Mouse (Mus musculus): ENCODE results near the gene Sept8.

Sept8 gene

DNA sequence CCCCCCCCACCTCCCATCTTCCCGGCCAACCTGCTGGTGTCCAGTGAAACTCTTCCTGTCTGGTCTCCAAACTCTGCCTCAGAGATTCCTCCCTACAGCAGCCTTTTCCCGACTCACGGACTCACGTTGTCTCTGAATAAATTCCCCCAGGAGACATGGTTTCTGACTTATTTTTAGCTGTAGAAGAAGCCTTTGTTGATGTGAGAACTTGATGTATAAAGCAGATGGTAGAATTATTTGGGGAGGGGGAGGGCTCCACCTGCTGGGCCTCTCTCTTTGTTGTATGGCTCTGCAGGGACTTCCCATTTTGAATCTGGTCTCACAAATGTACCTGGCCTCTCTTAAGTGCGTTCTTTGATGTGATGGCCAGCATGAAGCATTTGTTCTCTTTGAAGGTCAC, 8.7 kb upstream of the Sept8 start:
- ChIA-PET POLR2A (no interaction called here), CTCF (interaction anchor here in 1 of 4 experiments (0.6 kb wide), 2 partner anchors 13 to 1938 kb away, joined by 3 to 4 read pairs; no protein-coding TSS in a partner anchor)

DNA sequence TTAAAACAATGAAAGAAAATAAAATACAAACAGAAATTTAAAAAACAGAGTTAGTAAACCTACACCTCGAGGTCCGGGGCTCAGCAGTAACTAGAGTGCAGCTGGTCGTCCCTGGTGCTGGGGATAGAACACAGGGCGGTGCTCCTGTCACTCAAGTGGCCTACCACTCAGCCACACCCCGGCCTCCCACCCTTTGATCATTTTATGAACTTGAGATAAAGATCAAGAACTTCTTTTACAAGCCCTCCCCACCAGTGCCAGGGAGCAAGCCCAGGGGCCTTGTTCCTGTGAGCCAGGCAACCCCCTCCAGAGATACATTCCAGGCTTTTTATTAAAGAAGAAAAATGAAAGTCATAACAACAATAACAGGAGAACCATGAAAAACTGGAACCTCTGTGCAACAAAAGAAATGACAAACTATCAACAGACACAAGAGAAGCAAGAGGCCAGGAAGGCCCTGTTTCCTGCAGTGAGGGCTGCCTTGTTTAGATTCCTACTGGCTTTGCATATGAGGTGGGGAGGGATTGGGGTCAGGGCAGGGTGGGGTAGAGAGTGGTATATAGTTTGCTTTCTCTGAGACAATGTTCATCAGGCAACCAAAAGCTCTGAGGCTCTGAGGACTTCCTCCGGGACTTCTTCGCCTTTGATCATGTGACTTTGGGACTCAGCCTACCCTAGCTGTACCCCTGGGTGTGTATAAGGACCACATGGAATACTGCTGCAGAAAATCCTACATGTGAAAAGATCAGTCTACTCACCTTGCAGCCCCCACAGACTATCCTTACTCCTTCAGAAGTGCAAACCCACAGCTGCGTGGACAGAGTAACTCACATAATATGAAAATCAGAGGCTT, 2.1 kb upstream of the Sept8 start:
- POLR2A ChIA-PET: interaction anchor here in 1 of 4 experiments (0.6 to 1.6 kb wide), 2 partner anchors 9 to 49 kb away, joined by 3 to 5 read pairs; no protein-coding TSS in a partner anchor
- CTCF ChIA-PET: interaction anchor here in 2 of 4 experiments (0.6 kb wide), 2 partner anchors 25 to 88 kb away, joined by 4 to 6 read pairs; no protein-coding TSS in a partner anchor

DNA sequence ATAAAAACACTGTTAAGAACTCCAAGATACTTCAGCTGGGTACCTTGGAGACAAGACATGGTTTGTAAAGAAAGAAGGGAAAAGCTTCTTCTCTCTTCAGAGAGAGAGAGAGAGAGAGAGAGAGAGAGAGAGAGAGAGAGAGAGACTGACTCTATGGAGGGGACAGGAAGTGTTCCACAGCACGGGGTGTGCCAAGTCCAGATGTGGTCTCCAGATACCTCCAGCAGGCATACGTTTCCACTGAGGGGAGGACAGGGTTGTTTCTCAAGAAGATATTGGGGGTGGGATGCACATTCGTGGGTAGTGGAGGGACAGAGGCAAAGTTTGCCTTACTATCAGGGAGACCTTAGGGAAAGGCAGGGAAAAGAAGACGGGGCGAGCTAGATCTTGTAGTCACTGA, 298 bp upstream of the Sept8 start:
- ChIA-PET POLR2A (interaction anchor here in 2 of 4 experiments (0.9 to 4.0 kb wide), 7 partner anchors 10 to 188 kb away, joined by 3 to 27 read pairs (median 4); partner anchors contain the start of genes Gdf9 (in 1 of the 2), Rad50 (in 1 of the 2) and Uqcrq (in 1 of the 2)), CTCF (interaction anchor here in 3 of 4 experiments (0.6 to 1.6 kb wide), 3 partner anchors 49 to 218 kb away, joined by 3 to 4 read pairs (median 3); partner anchors contain the start of gene Gm9837 (in 1 of the 3))

DNA sequence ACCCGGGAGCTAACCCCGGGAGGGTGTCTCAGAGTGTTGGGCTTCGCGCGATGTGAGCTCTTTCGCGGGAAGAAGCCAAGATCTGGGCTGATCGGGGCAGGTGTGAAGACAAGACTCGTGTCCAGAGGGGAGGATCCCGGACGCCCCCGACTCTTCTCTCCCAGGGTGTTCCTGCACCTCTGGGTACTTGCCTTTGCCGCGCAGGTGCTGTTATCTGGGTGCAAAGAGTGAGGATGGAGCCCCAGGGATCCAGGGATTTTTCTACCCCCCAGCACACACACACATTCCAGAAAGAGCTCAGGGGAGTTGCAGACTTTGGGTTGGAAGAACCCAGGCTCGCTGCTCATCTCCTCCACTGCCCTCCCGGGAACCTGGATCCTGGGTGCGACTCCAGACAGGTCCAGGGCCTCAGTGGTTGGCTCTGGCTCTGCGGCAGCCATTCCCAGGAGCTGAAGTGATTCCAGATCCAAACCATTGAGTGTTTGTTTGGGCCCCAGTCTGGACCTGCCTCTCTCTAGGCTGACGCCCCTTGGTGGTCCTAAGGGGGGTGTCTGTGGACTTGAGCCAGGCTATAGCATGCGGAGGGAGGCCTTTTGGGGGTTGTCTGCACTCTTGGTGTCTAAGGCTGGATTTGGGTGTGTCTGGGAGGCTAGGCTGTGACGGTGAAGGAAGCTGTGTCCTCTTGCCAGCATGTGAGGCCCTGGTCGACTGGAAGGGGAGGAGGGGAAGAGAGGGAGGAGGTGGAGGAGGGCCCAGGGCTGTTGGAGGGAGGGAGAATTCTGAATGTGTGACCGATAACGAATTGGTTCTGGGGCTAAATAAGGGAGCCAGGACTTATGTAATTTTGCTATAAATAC, 1.3 kb downstream of the Sept8 start:
- CTCF ChIA-PET: interaction anchor here in 3 of 4 experiments (0.6 to 1.6 kb wide), 6 partner anchors 12 to 108 kb away, joined by 3 to 8 read pairs (median 4); partner anchors contain the start of gene Gm9837 (in 1 of the 3)

DNA sequence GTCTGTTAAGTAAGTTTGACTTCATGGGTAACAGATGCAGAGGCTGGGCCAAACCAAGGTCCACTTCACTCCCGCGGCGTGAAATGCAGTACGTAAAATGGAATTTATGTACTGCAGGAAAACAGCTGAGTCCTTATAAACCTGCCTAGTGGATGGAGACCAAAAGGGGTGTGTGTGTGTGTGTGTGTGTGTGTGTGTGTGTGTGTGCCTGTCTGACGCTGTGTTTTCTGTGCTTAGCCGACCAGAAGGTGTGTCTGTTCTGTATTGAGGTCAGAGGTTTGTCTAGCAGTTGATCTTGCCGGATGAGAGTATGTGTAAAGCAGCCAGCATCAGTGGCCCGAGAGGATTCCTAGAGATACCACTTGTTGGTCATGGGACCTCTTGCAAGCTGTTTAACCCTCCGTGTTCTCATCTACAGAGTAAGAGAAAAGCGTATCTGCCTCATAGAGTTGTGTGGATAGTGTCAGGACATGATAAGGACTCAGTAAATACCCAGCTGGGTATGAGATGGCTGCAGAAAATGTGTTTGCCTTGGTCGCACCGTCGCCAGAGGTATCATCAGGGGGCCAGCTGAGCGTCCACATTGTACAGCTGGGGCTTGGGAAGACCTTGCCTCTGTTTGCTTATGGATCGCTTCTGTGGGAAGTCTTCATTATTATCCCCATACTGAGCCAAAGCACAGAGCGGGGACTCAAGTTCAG, 2.2 kb downstream of the Sept8 start:
- ChIA-PET POLR2A (interaction anchor here in 3 of 4 experiments (0.6 to 4.0 kb wide), 16 partner anchors 8 to 552 kb away, joined by 3 to 27 read pairs (median 4); no protein-coding TSS in a partner anchor), CTCF (no interaction called here)

More for the DNA sequence above, 1.3 kb downstream of the Sept8 start:
- POLR2A ChIA-PET: interaction anchor here (0.6 to 4.0 kb wide), 17 partner anchors 9 to 553 kb away, joined by 3 to 27 read pairs (median 4); no protein-coding TSS in a partner anchor

DNA sequence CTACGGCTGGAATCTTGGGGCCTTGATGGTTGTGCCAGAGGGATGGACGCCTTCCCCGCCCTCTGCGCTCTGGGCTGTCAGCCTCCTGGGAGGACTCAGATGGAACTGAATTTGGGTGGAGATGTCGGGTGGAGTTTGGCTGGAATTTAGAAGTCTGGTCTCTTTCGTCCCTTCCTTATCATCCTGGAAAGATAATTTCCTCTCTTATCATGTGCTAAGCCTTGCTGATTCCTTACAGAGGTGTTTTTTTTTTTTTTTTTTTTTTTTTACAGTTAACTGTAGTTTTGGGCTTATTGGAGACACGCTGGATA, 2.7 kb downstream of the Sept8 start:
- ChIA-PET CTCF (no interaction called here), POLR2A (interaction anchor here in 2 of 4 experiments (0.6 to 0.7 kb wide), 3 partner anchors 53 to 66 kb away, joined by 3 to 4 read pairs (median 4); no protein-coding TSS in a partner anchor)

DNA sequence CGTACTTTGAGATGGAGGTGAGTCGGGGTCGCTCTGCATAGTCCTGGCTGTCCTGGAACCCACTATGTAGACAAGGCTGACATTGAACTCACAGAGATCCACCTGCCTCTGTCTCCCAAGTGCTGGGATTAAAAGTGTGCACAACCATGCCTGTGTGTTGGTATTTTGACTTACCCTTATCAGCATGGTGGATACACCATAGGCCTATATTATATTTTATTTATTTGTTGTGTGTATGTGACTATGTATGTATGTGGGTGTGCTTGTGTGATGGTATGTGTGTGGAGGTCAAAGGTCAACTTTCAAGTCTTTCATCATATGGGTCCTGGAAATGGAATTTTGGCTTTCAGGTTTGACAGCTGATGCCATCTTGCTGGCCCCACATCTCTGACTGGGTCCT, 3.3 kb downstream of the Sept8 start:
- ChIA-PET POLR2A (interaction anchor here in 1 of 4 experiments (0.6 kb wide), 1 partner anchor 55 kb away, joined by 3 read pairs; no protein-coding TSS in a partner anchor), CTCF (no interaction called here)

DNA sequence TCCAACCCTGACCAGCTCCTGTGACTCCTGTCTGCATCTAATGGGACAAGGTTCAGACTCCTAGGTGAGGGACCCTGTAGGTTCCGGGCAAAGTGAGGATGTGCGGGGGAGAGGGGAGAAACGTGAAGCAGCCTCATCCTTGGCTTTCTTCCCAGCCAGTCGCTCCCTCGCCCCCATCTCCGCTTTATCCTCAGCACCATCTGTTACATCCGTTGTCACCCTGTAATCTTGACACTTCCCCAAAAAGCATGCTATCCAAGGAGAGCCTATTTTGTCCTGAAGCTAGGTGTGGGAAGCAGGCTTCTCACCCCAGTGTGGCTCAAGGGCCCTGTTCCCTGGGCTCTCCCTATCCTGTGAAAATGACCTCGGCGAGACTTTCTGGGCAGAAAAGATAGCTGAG, 3.9 kb downstream of the Sept8 start:
- ChIA-PET CTCF (interaction anchor here in 1 of 4 experiments (1.4 kb wide), 1 partner anchor 215 kb away, joined by 3 read pairs; no protein-coding TSS in a partner anchor), POLR2A (no interaction called here)

DNA sequence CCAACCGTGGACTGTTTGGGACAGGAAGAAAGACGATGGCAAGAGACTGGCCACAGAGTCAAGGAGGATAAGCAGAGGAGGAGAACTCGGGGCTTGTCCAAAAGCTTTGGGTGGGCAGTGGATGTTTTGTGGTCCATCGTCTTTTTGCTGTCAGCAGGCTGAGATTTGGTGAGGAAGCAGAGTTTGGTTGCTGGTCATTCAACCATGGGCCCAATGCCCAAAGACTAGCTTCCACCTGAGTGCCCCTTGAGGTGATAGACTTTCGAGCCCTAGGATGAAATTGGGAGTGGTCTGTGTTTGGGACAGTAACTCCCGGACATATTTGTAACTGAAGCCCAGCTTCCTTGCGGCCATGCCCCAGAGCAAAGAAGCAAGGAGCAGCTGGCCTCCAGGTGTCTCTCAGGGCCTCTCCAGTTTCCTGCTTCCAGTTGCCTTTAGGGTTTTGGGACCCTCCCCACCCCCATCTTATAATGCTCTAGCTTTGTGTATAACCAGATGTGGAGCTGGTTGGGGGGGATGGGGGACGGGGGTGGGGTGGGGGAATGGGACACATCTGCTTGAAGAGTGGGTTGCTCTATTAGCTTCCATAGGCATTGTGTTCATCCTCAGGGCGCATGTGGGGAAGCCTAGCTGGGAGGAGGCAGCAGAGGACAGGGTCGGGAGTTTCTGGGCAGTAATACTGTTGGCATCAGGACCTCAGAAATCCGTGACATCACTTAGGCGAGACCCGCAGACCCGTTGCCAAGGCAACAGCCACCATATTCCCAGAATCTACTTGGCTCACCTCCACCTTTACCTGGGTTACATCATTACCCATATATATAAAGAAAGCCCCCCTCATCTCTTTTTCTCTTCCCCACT, 4.7 kb downstream of the Sept8 start:
- ChIA-PET POLR2A (interaction anchor here in 2 of 4 experiments (0.6 to 0.8 kb wide), 3 partner anchors 15 to 113 kb away, joined by 3 read pairs; no protein-coding TSS in a partner anchor), CTCF (interaction anchor here in 3 of 4 experiments (0.7 to 2.4 kb wide), 4 partner anchors 13 to 214 kb away, joined by 3 to 6 read pairs (median 3); no protein-coding TSS in a partner anchor)

DNA sequence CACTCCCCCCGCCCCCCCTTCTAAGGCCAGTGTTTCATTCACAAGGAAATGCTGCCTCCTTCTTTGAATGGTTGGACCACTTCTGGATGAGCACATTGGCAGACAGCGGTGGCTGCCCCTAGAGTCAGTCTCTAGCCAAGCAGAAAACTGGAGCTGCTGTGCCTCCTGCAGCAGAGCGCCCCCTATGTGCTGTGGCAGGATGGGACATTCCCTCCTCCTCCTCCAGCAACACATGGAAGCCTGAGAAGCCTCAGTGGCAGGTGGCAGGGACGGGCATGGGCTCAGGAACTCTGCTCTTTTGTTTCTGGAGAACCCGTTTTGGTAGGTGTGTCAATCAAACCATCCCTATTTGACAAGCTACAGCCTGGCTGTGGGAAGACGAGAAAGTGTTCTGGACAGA, 5.8 kb downstream of the Sept8 start:
- POLR2A ChIA-PET: interaction anchor here in 3 of 4 experiments (0.6 to 2.1 kb wide), 9 partner anchors 10 to 1165 kb away, joined by 3 to 7 read pairs (median 3); no protein-coding TSS in a partner anchor
- CTCF ChIA-PET: interaction anchor here (0.6 to 2.4 kb wide), 6 partner anchors 20 to 182 kb away, joined by 3 to 7 read pairs (median 3); partner anchors contain the start of genes Gm9837 (in 1 of the 4) and Rad50 (in 1 of the 4)

DNA sequence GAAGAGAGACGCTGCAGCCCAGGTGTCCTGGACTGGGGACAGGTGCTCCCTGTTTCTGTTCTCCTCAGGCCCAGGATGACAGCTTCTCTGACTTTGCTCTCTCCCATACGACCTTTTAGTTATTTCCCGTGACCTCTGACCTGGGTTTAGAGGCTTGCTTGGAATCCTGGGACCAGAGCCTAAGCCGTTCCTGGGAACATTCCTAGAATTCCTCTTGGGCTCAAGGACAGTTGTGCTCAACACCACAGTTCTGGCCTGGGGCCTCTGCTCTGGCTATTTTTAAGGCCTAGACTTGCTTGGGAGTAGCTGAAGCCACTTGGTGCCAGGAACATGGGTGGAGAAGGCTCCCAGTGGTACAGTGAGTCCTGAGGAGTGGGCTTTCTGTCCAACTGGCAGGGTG, 6.4 kb downstream of the Sept8 start:
- ChIA-PET CTCF (interaction anchor here in 3 of 4 experiments (0.7 to 2.4 kb wide), 5 partner anchors 36 to 68 kb away, joined by 3 to 6 read pairs (median 3); partner anchors contain the start of gene Gm9837 (in 1 of the 3)), POLR2A (interaction anchor here in 3 of 4 experiments (0.6 to 2.1 kb wide), 9 partner anchors 11 to 1184 kb away, joined by 3 to 7 read pairs (median 4); no protein-coding TSS in a partner anchor)

DNA sequence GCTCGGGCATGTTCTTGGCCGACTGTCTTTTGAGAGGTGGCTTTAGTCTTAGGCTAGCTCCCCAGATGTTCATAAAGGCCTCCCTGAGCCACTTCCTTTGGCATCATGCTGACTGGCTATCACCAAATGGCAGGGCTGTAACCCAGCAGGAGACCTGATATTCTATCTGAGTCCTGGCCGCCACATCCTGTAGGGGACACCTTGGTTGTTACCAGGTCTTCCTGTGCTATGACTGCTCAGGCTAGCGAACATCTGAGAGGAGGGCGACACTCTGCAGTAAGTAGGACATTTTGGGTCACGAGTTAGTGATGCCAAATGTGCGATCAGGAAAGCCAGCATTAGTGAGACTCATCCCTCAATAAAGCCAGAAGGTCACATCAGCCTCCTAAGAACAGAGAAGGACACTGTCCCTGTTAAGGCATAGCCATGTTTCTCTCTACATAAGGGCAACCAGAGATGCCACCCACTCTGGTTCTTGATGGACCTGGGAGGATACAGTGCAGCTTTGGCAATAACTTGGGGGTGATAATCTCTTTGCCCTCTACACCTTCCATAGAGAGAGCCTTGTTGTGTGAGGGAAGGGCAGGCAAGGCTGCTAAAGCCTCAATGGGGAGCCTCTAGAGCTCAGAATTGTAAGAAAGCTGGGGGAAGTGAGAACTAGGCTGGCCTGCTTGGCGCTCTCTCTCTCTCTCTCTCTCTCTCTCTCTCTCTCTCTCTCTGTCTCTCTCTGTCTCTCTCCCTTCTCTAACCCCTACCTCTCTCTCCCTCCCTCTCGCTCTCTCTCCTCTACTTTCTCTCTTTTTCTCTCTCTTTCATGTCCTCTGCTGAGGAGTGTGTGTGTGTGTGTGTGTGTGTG, 9.6 kb downstream of the Sept8 start:
- POLR2A ChIA-PET: interaction anchor here in 3 of 4 experiments (0.6 to 1.8 kb wide), 3 partner anchors 8 to 64 kb away, joined by 3 to 7 read pairs (median 3); no protein-coding TSS in a partner anchor
- CTCF ChIA-PET: no interaction called here

DNA sequence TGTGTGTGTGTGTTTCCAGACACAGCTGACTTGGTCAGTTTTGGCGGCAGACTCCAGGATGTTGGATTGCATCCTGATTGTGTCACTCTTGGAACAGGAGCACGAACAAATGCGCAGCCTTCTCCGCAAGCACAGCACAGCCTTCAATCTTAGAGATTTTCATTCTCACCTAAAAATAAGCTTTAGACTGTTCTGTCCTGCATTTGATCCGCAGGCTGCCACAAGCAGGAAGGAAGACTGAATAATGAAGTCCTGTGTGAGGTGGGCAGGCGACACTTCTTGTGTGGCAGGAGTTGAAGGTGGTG, 10.1 kb downstream of the Sept8 start:
- CTCF ChIA-PET: interaction anchor here in 1 of 4 experiments (0.6 kb wide), 1 partner anchor 220 kb away, joined by 5 read pairs; no protein-coding TSS in a partner anchor
- POLR2A ChIA-PET: interaction anchor here in 3 of 4 experiments (0.6 to 1.8 kb wide), 3 partner anchors 9 to 63 kb away, joined by 3 to 7 read pairs (median 3); no protein-coding TSS in a partner anchor

DNA sequence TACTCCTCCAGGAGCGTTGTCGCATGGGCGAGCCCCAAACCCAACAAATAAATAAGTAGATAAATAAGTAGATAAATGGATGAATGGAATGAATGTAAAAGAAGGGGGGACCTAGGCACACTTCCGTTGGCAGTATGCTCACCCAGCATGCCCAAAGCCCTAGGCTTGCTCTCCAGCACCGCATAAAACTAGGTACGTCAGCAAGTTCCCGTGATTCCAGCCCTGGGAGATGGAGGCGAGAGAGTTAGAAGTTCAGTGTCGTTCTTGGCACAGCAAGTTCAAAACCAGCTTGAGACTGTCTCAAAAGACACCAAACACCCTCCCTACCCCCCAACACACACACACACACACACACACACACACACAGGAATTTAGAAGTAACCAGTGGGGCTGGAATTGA, 10.9 kb downstream of the Sept8 start:
- POLR2A ChIA-PET: interaction anchor here in 1 of 4 experiments (1.8 kb wide), 1 partner anchor 10 kb away, joined by 7 read pairs; no protein-coding TSS in a partner anchor

DNA sequence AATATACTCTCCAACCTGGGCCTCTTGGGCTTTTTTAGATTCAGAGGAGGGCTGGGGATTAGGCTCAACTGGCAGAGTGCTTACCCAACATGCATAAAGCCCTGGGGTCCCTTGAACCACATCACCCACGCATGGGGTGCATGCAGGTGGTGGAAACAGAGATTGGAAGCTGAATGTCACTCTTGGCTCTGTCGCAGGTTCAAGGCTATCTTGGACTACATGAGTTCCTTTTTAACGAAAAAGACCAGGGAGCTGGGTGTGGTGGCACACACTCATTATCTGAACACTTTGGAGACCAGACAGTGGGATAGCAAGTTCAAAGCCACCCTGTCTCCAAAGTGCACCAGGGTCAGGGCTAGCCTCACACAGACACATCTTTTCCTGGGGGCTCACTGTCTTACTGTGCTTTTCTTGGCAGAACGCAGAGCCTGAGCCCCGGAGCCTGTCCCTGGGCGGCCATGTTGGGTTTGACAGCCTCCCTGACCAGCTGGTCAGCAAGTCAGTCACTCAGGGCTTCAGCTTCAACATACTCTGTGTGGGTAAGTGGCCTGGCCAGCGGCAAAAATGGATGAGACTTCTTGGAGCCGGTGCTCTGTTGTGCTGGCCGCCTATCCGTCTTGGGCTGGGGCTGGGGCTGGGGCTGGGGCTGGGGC, 12.6 kb downstream of the Sept8 start:
- CTCF ChIA-PET: interaction anchor here in 1 of 4 experiments (0.7 kb wide), 1 partner anchor 96 kb away, joined by 3 read pairs; no protein-coding TSS in a partner anchor
- POLR2A ChIA-PET: no interaction called here

More for the DNA sequence above, 10.9 kb downstream of the Sept8 start:
- CTCF ChIA-PET: no interaction called here
